Mouse (Mus musculus): ENCODE measurements around the gene Rasa2.
A peak's percentile ranks its signal among the peaks of the same experiment; 100 is the strongest.
"Not testable (repeated sequence)": the region's sequence is repeated elsewhere in the genome, so short reads cannot be mapped to it uniquely, and the experiment has no call there.

Rasa2 gene

GRCm38 (mm10) chr9:96631389-96632072 is at the start of gene Rasa2:
TSS of gene Rasa2 (minus strand) at chr9:96631617.
- DNase-seq (ENCODE audit: low read depth, low spot score): peak; percentile 94

- no peak for DNase-seq (ENCODE audit: low read depth, low spot score)
Observed at GRCm38 (mm10) chr9:96678611-96679010, 47.2 kb upstream of the Rasa2 start.

GRCm38 (mm10) chr9:96677711-96678110 is 46.3 kb upstream of the Rasa2 start:
- not testable (repeated sequence) for DNase-seq (ENCODE audit: low read depth, low spot score)

GRCm38 (mm10) chr9:96676671-96677070 is 45.3 kb upstream of the Rasa2 start:
- DNase-seq (ENCODE audit: low read depth, low spot score): no peak

GRCm38 (mm10) chr9:96675763-96676640 is 44.6 kb upstream of the Rasa2 start:
- DNase-seq (ENCODE audit: low read depth, low spot score): no peak

- peak; percentile 86 for DNase-seq (ENCODE audit: low read depth, low spot score)
Observed at GRCm38 (mm10) chr9:96675071-96675762, 43.8 kb upstream of the Rasa2 start.

GRCm38 (mm10) chr9:96674301-96674700 is 42.9 kb upstream of the Rasa2 start:
- no peak for DNase-seq (ENCODE audit: low read depth, low spot score)

- DNase-seq (ENCODE audit: low read depth, low spot score): peak; percentile 18
Observed at GRCm38 (mm10) chr9:96672466-96672865, 41.0 kb upstream of the Rasa2 start.

- no peak for DNase-seq (ENCODE audit: low read depth, low spot score)
Observed at GRCm38 (mm10) chr9:96671249-96671648, 39.8 kb upstream of the Rasa2 start.

- peak; percentile 96 for DNase-seq (ENCODE audit: low read depth, low spot score)
Observed at GRCm38 (mm10) chr9:96669877-96670276, 38.5 kb upstream of the Rasa2 start.

GRCm38 (mm10) chr9:96668628-96669027 is 37.2 kb upstream of the Rasa2 start:
- peak; percentile 83 for DNase-seq (ENCODE audit: low read depth, low spot score)

- no peak for DNase-seq (ENCODE audit: low read depth, low spot score)
Observed at GRCm38 (mm10) chr9:96660510-96661244, 29.3 kb upstream of the Rasa2 start.

GRCm38 (mm10) chr9:96659801-96660200 is 28.4 kb upstream of the Rasa2 start:
- DNase-seq (ENCODE audit: low read depth, low spot score): no peak

GRCm38 (mm10) chr9:96653538-96653937 is 22.1 kb upstream of the Rasa2 start:
- peak; percentile 12 for DNase-seq (ENCODE audit: low read depth, low spot score)

GRCm38 (mm10) chr9:96652763-96653162 is 21.3 kb upstream of the Rasa2 start:
- peak; percentile 74 for DNase-seq (ENCODE audit: low read depth, low spot score)

- no peak for DNase-seq (ENCODE audit: low read depth, low spot score)
Observed at GRCm38 (mm10) chr9:96650807-96651206, 19.4 kb upstream of the Rasa2 start.

- no peak for DNase-seq (ENCODE audit: low read depth, low spot score)
Observed at GRCm38 (mm10) chr9:96649924-96650323, 18.5 kb upstream of the Rasa2 start.

GRCm38 (mm10) chr9:96649362-96649761 is 17.9 kb upstream of the Rasa2 start:
- no peak for DNase-seq (ENCODE audit: low read depth, low spot score)

- no peak for DNase-seq (ENCODE audit: low read depth, low spot score)
Observed at GRCm38 (mm10) chr9:96646668-96647295, 15.4 kb upstream of the Rasa2 start.

GRCm38 (mm10) chr9:96644840-96645239 is 13.4 kb upstream of the Rasa2 start:
- DNase-seq (ENCODE audit: low read depth, low spot score): no peak

GRCm38 (mm10) chr9:96644002-96644401 is 12.6 kb upstream of the Rasa2 start:
- DNase-seq (ENCODE audit: low read depth, low spot score): not testable (repeated sequence)

All from A20 (cell line).